Mouse (Mus musculus): ENCODE results near the gene Dnaaf5.

Dnaaf5 gene

DNA sequence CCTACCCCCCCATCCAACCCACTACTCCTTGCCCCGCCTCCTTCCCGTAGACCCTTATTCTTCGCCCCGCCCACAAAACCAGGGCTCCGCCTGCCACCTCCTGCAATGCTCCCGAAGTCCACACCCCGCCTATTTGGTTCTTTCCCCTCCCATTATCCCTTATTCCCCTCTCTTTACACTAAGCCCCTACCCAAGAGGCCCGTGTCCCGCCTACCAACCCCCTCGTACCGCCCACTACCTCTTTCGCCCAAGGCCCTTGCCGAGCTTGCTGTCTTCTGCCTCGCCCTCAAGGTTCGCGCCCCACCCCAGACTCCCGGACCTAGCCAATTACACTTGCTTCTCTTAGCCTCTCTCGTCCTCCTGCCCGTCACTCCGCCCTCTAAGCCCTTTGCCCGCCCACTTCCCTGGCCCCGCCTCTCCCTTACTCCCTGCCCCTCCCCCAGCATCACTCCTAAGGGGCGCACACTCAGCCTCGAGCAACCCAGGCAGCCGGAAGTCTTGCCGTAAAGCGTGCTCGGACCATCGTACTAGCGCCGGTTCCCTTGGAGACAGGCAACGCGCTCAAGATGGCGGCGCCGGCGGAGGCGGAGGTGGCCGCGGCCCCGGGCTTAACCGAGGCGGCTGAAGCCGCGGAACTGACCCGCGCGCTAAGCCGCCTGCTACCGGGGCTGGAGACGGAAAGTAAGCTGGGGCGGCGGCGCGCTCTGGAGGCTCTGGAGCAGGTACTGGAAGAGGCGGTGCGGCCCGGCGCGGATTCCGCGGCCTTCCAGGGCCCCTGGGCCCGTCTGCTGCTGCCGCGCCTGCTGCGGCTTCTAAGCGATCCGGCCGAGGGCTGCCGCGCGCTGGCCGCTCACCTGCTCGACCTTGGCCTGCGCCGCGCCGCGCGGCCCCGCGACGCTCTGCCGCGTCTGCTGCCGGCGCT lies at the start of gene Dnaaf5, which contains the start of gene Prkar1b:
Gene Dnaaf5 (plus strand): TSS at position 543 of the 922 bp plus-strand sequence.
Gene Prkar1b (minus strand): TSS at position 321 of the 922 bp plus-strand sequence.
- peak; percentile 98 for DNase-seq

DNA sequence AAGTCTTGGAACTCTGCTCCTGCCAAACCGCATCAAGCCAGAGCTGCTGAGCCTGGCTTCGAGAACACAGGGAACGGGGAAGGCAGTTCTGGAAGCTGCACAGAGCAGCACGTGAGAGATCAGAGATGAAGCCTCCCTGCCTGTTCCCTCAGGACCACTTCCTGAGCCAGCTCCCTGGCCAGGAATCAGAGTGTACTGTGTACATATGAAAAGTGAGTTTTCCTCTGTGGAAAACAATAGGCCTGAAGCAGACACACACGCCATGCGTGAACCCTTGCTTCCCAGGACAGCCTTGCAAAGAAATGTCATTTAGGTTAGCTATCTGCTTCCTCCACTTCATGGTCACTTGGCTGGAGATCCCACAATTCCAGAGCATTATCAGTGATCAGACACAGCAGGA lies 48.2 kb upstream of the Dnaaf5 start:
- no peak for DNase-seq

DNA sequence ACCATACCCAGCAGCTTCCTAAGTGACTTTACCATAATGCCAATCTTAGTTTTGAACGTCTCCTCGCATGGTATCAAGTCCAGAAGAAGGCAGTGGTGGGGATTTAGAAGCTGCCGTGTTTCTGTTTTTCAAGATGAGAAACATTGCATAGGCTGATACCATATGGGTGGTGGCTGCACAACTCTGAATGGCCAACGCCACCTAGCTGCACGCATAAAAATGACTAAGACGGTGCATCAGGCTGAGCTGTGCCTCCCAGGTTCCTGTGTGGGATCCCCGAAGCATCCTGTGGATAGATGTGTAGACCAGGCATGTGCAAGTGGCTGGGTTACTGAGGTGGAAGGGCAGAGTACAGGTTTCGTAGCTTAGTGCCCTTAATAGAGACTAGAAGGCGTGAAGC lies 42.2 kb upstream of the Dnaaf5 start:
- DNase-seq = no peak

DNA sequence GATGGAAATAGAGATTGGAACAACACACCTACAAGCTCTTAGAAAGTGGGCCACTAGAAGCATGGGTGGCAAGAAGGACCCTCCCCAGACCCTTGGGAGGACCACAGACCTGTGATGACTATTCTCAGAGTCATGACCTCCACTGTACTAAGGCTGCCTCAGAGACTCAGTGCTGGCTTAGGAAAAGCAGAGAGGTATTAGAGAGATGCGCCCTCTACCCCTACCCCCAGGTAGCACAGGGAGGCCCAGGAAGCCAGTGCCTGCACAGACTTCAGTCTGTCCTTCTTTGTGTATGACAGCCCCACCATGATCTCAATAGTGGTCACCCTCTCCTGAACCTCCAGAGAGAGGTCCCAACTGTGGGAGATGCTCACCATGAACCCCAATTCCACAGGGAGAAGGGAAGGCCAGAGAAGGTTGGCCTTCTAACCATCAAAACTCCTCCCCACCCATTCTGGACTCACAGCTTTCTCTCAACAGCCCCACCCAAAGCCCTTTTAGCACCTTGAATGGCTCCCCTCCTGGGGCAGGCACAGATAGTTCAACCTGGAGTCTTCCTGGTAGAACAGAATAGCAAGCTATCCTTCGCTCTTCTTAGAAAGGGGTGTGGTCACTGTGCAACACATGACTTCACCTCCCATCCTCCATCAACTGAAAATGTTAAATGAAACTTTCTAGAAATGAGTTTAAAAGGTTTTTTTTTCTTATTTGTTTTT lies 39.7 kb upstream of the Dnaaf5 start:
- no peak for DNase-seq

DNA sequence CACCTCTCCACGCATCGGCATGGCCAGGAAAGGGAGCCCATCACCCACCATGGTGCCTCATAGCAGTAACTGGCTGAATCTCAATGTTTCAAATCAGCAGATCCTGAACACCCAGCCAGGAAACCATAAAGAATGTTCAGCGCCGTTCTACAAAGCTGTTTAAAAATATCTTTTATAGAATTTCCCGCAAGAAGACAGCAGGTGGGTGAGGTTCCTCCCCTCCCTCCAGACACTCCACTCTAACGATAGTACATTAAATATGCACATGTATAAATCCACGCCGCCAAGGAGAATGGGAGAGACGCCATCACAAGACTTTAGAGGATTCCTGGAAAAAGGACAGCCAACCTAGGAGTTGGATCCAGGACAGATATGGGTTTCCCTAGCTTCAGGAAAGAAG lies 38.0 kb upstream of the Dnaaf5 start:
- DNase-seq = no peak

DNA sequence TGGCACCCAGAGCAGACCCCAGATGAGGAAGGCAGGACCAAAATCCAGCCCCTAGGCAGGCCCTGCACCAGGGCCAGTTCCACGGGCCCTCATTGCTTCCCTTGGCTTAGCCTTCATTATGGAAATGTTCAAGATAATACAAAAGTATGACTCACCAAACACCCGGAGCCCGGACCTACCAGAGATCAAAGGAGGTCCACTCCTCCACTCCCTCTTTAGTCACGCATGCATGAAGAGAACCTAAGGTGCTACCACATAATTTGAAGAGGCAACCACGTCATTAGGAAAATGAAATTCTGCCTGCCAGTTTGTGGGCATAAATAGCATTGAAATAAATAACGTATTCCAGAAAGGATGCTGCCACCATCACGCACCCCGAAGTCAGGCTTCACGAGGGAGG lies 37.6 kb upstream of the Dnaaf5 start:
- DNase-seq = no peak

DNA sequence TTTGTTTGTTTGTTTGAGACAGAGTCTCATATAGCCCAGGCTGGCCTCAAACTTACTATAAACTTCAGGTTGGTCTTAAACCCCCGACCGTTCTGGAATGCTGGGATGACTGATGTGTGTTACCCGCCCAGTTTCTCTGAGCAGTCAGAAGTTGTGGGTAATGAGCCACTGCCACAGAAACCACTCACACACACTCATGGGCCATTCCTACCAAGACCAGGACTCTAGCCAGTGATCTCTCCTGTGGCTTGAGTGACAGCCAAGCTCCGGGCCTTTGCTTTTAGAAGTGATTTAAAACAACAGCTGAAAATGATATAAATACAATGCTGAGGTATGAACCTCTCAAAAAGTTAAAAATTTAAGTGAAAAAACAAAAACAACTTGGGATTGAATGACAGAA lies 35.1 kb upstream of the Dnaaf5 start:
- DNase-seq = no peak

DNA sequence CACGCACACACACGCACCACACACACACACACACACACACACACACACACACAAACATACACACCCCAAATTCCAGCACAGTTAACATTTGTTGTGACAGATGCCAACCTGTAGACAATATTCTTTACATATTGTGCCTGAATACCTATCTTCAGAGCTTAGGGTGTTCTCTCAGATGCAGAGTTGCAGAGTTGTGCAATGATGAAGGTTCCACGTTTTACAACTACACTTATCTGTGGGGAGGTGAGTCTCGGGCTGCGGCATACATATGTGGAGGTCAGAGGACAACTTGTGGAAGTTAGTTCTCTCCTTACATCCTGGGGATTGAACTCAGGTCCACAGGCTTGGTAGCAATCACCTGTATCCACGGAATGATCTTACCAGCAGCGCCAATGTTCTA lies 34.5 kb upstream of the Dnaaf5 start:
- no peak for DNase-seq

DNA sequence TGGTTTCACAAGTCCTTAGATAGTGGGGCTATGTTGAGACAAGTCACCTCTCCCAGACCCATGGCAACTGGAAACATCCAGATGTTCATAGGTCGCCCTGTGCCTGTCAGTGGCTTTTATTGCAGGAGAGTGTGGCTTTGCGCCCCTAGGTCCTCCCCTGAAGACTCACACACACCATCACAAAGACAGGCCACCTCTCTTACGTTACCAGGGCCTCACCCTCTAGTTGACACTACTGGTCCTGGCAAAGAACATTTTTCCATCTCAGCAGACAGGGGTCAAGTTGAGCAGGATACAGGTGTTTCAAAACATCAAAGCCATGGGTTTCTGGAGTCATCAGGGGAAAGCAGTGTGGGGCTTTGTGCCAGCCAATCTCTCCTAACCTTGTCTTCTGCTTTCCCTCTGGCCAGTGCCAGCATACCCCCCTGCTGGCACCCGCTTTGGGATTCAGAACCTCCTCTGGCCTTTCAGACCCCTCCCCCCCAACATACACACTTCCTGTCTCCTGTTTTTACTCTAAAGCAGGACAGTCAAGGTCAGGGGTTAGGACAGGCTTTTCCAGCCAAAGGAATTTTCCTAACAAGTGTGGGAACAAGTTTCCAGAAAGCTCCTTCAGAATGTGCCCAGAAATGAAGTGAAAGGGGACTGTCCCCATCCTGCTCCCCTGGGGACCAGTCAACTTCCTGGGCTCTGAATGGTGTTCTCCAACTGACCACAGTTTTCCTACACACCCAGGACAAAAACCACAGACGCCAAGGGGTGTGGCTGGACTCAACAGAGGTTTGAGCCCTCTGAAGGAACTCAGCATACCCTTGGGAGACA lies 31.7 kb upstream of the Dnaaf5 start:
- DNase-seq = no peak

DNA sequence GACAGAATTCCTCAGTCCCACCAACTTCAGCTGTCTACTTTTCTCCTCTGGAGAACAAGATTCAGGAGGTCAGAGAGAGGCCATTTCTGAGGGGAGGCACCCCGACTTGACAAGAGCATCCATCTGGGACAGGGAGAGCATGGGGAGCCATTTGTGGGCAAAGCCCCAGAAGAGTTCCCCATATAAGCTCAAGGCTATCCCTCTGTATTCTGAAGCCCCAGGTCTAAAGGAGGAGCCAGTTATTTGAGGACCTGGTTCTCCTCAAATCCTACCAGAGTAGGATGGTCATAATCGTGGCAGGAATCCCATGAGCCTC lies 31.1 kb upstream of the Dnaaf5 start:
- DNase-seq = no peak

DNA sequence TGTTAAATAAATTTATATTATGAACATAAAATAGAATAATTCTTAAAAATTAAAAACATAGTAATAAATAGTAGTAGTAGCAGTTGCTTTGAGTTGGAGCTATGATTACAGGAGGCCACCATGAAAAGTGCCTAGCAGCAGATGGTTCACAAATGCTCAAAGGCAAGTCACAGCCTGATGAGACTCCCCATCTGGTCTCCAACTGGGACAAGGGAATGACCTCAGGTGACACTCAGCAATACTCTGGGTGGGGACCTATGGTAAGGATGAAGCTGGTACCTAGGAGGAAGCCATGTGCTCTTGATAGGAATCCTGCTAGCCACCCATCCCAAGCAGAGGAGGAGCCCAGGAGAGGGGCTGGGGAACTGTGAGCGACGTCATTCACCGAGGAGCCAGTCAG lies 24.3 kb upstream of the Dnaaf5 start:
- DNase-seq = no peak

DNA sequence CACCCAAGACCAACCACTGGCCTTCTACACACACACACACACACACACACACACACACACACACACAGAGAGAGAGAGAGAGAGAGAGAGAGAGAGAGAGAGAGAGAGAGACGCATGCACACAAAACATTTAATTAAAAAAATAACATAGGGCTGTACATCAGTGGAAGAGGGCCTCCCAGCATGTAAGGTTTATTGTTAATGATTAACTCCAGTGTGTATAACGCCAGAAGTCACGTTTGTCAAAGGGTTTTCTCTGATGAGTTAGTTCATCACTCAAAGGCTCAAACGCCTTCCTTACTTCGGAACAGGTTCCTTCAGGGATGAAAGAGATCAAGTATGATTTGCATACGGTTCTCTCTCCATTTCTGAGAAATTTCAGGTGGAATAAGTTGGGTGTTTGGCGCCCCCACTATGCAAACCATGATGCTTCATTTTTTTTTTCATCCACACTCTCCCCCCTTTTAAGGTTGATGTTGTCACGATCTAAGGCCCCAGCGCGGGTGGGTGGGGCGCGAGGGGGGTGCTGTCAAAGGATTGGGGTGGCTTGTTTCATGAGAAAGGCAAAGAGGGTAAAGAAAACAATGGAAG lies 21.5 kb upstream of the Dnaaf5 start:
- DNase-seq = no peak

DNA sequence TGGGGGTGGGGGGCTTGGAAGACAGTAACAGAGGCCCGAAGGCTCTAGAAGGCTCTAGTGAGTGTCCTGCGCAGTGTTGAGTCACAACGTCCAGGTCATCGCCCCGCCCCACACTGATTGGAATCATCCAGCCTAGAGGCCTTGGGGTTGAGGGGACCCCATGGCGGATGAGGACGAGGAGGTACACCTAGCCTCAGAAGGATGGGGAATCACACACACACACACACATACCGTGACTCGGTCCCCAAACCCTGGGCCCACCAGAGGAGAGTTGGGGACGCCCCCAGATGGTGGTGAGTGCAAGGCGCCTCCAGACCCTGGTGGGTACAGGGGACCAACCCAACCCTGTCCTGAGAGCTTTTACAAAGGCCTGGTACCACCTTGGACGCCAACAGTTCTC lies 20.9 kb upstream of the Dnaaf5 start:
- DNase-seq = no peak

DNA sequence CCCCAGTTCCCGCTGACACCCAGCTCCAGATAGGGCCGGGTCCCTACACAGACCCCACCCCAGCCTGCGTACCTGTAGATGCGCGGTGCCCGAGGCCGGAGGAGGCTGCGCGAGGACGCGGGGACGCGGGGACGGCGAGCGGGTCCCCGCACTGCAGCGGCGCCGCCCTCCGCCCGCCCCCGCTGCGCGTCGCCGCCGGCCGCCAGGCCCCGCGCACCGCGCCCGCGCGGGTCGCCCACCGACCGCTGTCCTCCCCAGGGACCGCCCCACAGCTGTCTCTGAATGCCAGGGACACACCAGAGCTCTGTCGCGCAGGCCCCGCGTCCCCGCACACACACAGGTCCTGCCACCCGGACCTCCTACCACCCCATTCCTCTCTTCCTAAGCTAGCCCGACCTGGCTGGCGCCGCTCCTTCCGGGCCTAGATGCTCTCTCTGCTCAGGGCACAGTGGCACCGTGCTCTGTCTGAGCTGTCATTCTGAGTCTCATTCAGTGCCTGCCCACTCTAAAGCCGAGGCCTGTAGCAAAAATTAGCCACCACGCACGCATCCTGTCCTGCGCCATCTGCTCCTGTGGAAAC lies 20.4 kb upstream of the Dnaaf5 start:
- DNase-seq = no peak

DNA sequence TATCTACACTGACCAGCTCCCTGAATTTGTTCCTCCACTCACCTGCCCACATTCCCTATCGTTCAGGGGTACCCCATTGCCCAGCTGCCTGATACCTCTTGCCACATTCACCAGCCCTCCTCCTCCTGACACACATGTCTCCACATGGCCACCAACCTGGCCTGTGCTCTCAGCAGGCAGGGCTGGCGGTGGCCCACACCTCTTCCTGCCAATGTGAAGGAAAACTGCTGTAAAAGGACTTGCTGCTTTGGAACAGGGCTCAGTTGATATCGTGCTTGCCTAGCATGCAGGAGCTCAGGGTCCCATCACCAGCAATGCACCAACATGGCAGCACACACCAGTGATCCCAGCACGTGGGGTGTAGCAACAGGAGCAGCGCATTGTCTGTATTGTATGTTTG lies 19.7 kb upstream of the Dnaaf5 start:
- no peak for DNase-seq

DNA sequence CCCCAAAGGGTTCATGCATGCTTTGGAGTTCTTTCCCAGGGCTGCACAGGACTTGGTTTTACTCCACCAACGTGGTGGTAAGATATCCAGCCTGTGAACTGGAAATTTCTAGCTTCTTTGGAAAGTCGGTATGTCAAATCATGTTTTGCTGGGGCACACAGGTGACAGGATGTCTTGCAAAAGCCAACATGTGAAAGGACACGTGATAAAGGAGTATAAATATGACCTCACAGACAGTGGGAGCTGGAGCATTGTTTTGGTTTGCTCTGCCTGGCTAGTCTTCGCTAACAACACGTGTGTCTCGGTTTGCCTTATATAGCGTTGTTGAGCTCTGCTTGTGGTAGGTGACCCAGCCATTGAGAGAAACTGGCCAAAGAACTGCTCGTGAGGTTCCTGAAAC lies 15.5 kb upstream of the Dnaaf5 start:
- no peak for DNase-seq

DNA sequence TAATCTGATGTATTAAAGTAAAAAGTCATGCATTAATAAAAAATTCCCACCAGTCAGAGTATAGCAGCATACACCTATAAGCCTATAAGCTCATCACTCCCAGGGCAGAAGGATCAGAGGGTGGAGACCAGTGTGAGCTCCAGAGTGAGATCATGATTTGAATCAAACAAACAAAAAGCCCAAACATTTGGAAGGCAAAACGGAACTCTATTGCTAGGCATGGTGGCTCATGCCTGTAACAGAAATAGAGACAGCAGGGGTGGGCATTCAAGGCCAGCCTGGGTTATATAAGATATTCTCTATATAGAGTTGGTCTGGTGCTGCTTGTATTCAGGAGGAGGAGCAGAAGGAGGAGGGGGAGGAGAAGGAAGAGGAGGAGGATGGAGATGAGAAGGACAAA lies 13.7 kb upstream of the Dnaaf5 start:
- DNase-seq = no peak

DNA sequence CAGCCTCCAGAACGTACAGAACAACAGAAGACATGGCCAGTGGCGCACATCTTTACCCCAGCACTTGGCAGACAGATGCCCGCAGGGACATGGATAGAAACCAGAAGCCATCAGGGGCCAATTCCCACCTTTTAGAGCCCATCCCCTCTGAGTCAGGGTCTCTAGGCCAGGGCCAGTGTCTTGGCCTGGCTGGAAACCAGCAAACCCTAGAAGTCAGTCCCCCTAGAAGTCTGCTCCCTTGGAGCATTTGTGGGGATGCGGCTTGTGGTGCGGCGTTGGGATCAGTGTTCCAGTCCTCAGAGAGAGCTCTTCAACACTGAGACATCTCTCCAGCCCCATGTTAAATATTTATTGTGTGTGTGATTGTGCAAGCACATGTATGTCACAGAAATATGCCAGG lies 12.8 kb upstream of the Dnaaf5 start:
- DNase-seq = no peak

DNA sequence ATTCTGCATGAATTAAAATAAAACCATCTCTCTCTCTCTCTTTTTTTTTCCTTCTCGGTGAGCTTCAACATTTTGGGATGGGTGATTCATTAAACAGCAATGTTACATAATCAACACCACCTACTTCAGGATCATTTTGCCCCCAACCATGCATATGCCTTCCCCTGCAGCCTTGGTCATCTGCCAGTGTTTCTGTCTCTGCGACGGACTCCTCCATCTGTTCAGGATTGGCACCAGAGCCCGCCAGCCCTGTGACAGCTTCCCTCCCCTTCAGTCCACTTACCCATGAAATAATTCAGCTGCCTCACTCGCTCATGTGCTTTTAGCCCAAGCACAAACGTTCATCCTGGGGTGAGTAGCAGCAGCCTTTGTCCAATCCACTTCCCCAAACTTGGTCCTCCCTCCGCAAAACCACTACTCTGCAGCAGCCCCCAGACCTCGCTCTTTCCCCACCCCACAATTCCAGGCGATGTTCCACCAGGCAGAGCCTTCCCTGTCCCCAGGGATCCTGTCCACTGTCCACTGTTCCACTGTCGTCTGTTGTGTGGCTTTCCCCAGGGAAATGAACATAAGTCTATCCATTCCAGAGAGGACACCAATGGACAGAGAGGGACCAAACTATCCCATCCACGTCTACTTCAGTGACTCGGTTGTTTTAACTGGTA lies 11.6 kb upstream of the Dnaaf5 start:
- no peak for DNase-seq

DNA sequence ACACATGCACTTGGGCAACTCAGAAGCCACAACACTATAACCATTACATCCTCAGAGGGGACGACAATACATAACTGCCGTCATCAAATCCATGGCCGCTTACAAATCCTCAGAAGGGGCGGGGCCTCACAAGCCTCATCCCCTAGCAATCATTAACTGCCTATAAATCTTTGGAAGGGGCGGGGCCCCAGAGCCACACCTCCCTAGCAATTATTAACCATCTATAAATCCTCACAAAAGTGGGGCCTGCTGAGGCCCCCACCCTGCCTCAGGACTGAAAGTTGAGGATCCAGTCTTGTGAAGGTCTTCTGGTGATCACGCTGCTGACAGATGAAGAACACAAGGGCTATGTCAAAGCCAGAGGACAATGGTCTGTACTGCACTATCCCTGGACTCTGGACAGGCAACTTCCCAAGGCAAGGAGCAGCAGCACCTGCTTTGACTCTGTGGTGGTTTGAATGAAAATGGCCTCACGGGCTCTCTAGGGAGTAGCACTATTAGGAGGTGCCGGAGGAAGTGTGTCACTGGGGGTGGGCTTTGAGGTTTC lies 11.0 kb upstream of the Dnaaf5 start:
- DNase-seq = no peak

DNA sequence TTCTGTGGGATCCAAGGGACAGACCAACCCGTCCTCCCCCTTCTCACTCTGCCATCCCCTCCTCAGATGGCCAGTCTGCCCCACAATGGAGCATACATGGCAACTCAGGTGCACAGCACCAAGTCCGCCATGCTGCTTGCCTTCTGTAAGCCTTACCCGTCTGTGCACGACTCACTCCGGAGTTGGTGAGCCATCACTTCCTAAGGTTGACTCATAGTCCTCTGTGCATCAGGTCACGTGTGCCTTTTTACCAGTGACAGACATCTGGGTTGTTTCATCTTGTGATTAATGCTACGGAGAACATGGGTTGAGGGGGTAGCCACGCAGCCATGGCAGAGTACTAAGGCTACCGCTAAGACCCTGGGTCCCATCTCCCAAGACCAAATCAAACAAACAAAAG lies 9.4 kb upstream of the Dnaaf5 start:
- DNase-seq = no peak

DNA sequence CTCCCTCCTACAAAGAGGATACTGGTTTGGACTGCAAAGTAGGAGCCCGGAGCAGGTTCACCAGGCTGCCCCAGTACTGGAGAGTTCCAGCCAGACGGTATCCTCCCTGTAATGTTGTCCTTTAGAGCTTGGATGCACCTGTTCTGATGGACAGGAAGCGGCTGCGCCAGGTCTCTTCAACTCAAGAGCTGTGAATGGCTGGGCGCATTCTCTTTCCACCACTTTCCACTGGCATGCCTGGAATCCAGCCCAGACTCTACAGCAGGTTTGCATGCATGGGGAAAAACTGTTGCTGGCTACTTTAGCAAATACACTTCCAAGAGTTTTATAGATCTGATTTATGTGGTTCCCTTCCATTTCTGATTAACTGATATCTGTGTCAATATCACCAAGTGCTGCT lies 8.7 kb upstream of the Dnaaf5 start:
- no peak for DNase-seq
